Mouse (Mus musculus): ENCODE data around the gene Gpbp1. TPM values are rescaled to one million over a fixed set of nuclear protein-coding genes. Genes with fewer than 3 reads are reported as not detected.

Gpbp1 gene
- polyA plus RNA-seq, 1 experiment from 2014 or later: 97.9 TPM

DNA sequence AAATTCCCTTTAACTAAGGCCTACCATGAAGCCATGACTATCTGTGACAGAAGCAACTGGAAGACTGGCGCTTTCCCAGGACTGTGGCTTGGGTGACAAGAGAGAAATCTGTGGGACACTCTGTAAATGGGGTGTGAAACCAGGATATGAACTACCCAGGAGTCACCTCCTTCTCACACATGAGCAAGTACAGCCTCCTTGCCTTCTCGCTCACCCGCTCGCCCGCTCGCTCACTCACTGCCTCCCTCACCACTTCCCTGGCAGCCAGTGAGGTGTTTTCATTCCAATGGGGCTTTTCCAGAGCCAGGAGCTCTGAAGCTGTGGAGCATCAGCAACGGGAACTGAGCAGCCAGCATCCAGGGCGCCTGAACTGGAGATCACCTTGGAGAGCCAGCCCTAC, 95.6 kb downstream of the Gpbp1 start:
- H3K4me1 ChIP-seq (ENCODE audit: control insufficient read depth, insufficient read depth, low read length): no peaks in the 10 kb centered on the region
- H3K27me3 ChIP-seq (ENCODE audit: control insufficient read depth, insufficient read depth, low read length): no peaks in the 10 kb centered on the region
- no peak overlapping the region for H3K4me2 ChIP-seq (ENCODE audit: low read depth, low read length)
- no peak overlapping the region for H3K27ac ChIP-seq (ENCODE audit: low read depth, low read length)
- WGBS: 90% methylated on average over 8 of the region's 8 CpGs
- no peak overlapping the region for H3K9ac ChIP-seq (replicated peaks; ENCODE audit: low read depth, low read length)
- no peak for ATAC-seq (ENCODE audit: low read depth)
- no peak overlapping the region for H3K4me3 ChIP-seq (ENCODE audit: low read depth, low read length)
- H3K9me3 ChIP-seq (ENCODE audit: control insufficient read depth, low read length): no peaks in the 10 kb centered on the region
- no peaks in the 10 kb centered on the region for H3K36me3 ChIP-seq (ENCODE audit: control insufficient read depth, insufficient read depth, low read length)

- WGBS: 62% methylated on average over 6 of the region's 6 CpGs
- H3K9ac ChIP-seq (replicated peaks; ENCODE audit: low read depth, low read length): no peak overlapping the region
- H3K27ac ChIP-seq (ENCODE audit: low read depth, low read length): no peak overlapping the region
- H3K4me2 ChIP-seq (ENCODE audit: low read depth, low read length): no peak overlapping the region
- no peaks in the 10 kb centered on the region for H3K36me3 ChIP-seq (ENCODE audit: control insufficient read depth, insufficient read depth, low read length)
- no peak overlapping the region for H3K4me3 ChIP-seq (ENCODE audit: low read depth, low read length)
- no peaks in the 10 kb centered on the region for H3K9me3 ChIP-seq (ENCODE audit: control insufficient read depth, low read length)
- no peaks in the 10 kb centered on the region for H3K27me3 ChIP-seq (ENCODE audit: control insufficient read depth, insufficient read depth, low read length)
- no peaks in the 10 kb centered on the region for H3K4me1 ChIP-seq (ENCODE audit: control insufficient read depth, insufficient read depth, low read length)
- ATAC-seq (ENCODE audit: low read depth): no peak
These were observed 96.5 kb downstream of the Gpbp1 start for GRCm38 (mm10) chr13:111393426-111393825.

- no peaks in the 10 kb centered on the region for H3K9me3 ChIP-seq (ENCODE audit: control insufficient read depth, low read length)
- no peak overlapping the region for H3K4me3 ChIP-seq (ENCODE audit: low read depth, low read length)
- no peak overlapping the region for H3K27ac ChIP-seq (ENCODE audit: low read depth, low read length)
- H3K27me3 ChIP-seq (ENCODE audit: control insufficient read depth, insufficient read depth, low read length): no peaks in the 10 kb centered on the region
- no peaks in the 10 kb centered on the region for H3K36me3 ChIP-seq (ENCODE audit: control insufficient read depth, insufficient read depth, low read length)
- no peak overlapping the region for H3K4me2 ChIP-seq (ENCODE audit: low read depth, low read length)
- no peak overlapping the region for H3K9ac ChIP-seq (replicated peaks; ENCODE audit: low read depth, low read length)
- WGBS: 93% methylated on average over 5 of the region's 5 CpGs
- no peak for ATAC-seq (ENCODE audit: low read depth)
- no peaks in the 10 kb centered on the region for H3K4me1 ChIP-seq (ENCODE audit: control insufficient read depth, insufficient read depth, low read length)
These were observed 98.5 kb downstream of the Gpbp1 start for GRCm38 (mm10) chr13:111391426-111391825.

- 82% methylated on average over 1 of the region's 1 CpGs for WGBS
- ATAC-seq (ENCODE audit: low read depth): no peak
- no peaks in the 10 kb centered on the region for H3K27me3 ChIP-seq (ENCODE audit: control insufficient read depth, insufficient read depth, low read length)
These were observed 98.9 kb downstream of the Gpbp1 start for GRCm38 (mm10) chr13:111391011-111391410.

GRCm38 (mm10) chr13:111384011-111384985, 105.6 kb downstream of the Gpbp1 start:
- WGBS: 73% methylated on average over 12 of the region's 12 CpGs
- no peak overlapping the region for H3K4me2 ChIP-seq (ENCODE audit: low read depth, low read length)
- H3K27me3 ChIP-seq (ENCODE audit: control insufficient read depth, insufficient read depth, low read length): no peaks in the 10 kb centered on the region
- no peaks in the 10 kb centered on the region for H3K4me1 ChIP-seq (ENCODE audit: control insufficient read depth, insufficient read depth, low read length)
- no peak for ATAC-seq (ENCODE audit: low read depth)
- no peaks in the 10 kb centered on the region for H3K36me3 ChIP-seq (ENCODE audit: control insufficient read depth, insufficient read depth, low read length)
- no peak overlapping the region for H3K9ac ChIP-seq (replicated peaks; ENCODE audit: low read depth, low read length)
- H3K27ac ChIP-seq (ENCODE audit: low read depth, low read length): no peak overlapping the region
- no peak overlapping the region for H3K4me3 ChIP-seq (ENCODE audit: low read depth, low read length)
- H3K9me3 ChIP-seq (ENCODE audit: control insufficient read depth, low read length): no peaks in the 10 kb centered on the region

More at GRCm38 (mm10) chr13:111391011-111391410, 98.9 kb downstream of the Gpbp1 start:
- Histone ChIP-seq H3K4me2 (ENCODE audit: low read depth, low read length) (no peak overlapping the region), H3K9me3 (ENCODE audit: control insufficient read depth, low read length) (no peaks in the 10 kb centered on the region), H3K36me3 (ENCODE audit: control insufficient read depth, insufficient read depth, low read length) (no peaks in the 10 kb centered on the region), H3K4me3 (ENCODE audit: low read depth, low read length) (no peak overlapping the region), H3K27ac (ENCODE audit: low read depth, low read length) (no peak overlapping the region), H3K9ac (replicated peaks; ENCODE audit: low read depth, low read length) (no peak overlapping the region), H3K4me1 (ENCODE audit: control insufficient read depth, insufficient read depth, low read length) (no peaks in the 10 kb centered on the region)

Other genes with a start within 250 kb of the Gpbp1 start
- not detected in 2 replicates for gene Actbl2, start 235.1 kb downstream of the Gpbp1 start, polyA plus RNA-seq (2014; fragmentation: Nextera tagmentation; extraction: Ambion mirVana)
- gene Gm49496, start 59.8 kb upstream of the Gpbp1 start, polyA plus RNA-seq (2014; fragmentation: Nextera tagmentation; extraction: Ambion mirVana): not detected in 2 replicates
- not detected in 2 replicates for gene Gm10198, start 102.7 kb upstream of the Gpbp1 start, polyA plus RNA-seq (2014; fragmentation: Nextera tagmentation; extraction: Ambion mirVana)
- gene Mier3, start 190.9 kb upstream of the Gpbp1 start, polyA plus RNA-seq (2014; fragmentation: Nextera tagmentation; extraction: Ambion mirVana): 26.1 and 27.7 TPM in 2 replicates